In the genomic region with DNA sequence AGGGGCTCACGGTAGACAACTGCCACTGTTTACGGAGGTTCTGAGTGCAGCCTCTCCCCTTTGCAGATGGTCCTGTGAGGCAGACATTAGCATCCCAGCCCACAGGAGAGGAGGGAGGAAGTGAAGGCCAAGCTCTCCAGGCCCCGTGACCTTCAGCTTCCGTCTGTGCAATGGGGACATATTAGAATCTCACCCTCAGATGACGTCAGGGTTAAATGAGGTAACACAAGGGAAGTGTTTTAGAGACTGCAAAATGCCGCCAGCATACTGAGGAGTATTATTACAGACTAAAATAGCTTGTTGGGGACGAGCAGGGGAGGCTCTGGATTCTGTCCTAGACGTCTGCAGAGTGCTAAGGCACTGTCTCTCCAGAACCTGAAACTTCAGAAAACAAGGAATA, we compare ENCODE assay signal across 18 mouse cellular contexts.
A peak's percentile ranks its signal among the peaks of the same experiment; 100 is the strongest.
DNase-seq lines count a peak whose midpoint lies in the region; ATAC-seq lines count a peak whose summit lies in the region.
"Had no signal": no experiment of that assay in that cellular context is flagged by ENCODE, and none has a peak within 500 bp of the region (broad histone marks: within the 10 kb centered on the region; RNA-seq: fewer than 3 reads in every experiment).

No protein-coding gene starts in this region.

- no peak overlapping the region for H3K4me3 ChIP-seq in forebrain, embryonic 11.5 days (ENCODE audit: low read depth, low read length)
- H3K4me3 ChIP-seq in forebrain, embryonic 16.5 days (replicated peaks; ENCODE audit: low read length), result no peak overlapping the region
- no peak overlapping the region for H3K4me3 ChIP-seq in hindbrain, embryonic 10.5 days
- H3K4me3 ChIP-seq in hindbrain, embryonic 13.5 days, result no peak overlapping the region
- H3K4me3 ChIP-seq in midbrain, embryonic 11.5 days (ENCODE audit: low read depth, low read length), result no peak overlapping the region
- H3K4me3 ChIP-seq in midbrain, embryonic 16.5 days (ENCODE audit: low read depth, low read length), result no peak overlapping the region
- H3K4me3 ChIP-seq: heart, embryonic 15.5 days; limb, embryonic 12.5 days; liver, embryonic 13.5 days; midbrain, embryonic 12.5 days; neural tube, embryonic 13.5 days had no signal

- H3K4me2 ChIP-seq in forebrain, embryonic 11.5 days (ENCODE audit: low read depth, low read length, severe bottlenecking), result no peak overlapping the region
- H3K4me2 ChIP-seq in forebrain, embryonic 16.5 days (ENCODE audit: low read length), result no peak overlapping the region
- H3K4me2 ChIP-seq in hindbrain, embryonic 13.5 days, result no peak overlapping the region
- H3K4me2 ChIP-seq in midbrain, embryonic 11.5 days, result no peak overlapping the region
- no peak overlapping the region for H3K4me2 ChIP-seq in midbrain, embryonic 16.5 days (ENCODE audit: low read length)
- H3K4me2 ChIP-seq: heart, embryonic 15.5 days; limb, embryonic 12.5 days; liver, embryonic 13.5 days; lung, embryonic 14.5 days; neural tube, embryonic 13.5 days had no signal

- H3K9me3 ChIP-seq in forebrain, embryonic 11.5 days (ENCODE audit: control insufficient read depth, low read length), result no peaks in the 10 kb centered on the region
- H3K9me3 ChIP-seq in forebrain, embryonic 16.5 days (ENCODE audit: control insufficient read depth, low read length), result no peaks in the 10 kb centered on the region
- H3K9me3 ChIP-seq in hindbrain, embryonic 10.5 days, result no peaks in the 10 kb centered on the region
- no peaks in the 10 kb centered on the region for H3K9me3 ChIP-seq in hindbrain, embryonic 13.5 days
- no peaks in the 10 kb centered on the region for H3K9me3 ChIP-seq in midbrain, embryonic 11.5 days (ENCODE audit: control insufficient read depth, low read length)
- H3K9me3 ChIP-seq in midbrain, embryonic 16.5 days (replicated peaks; ENCODE audit: control insufficient read depth, low read length, poor library complexity, severe bottlenecking), result no peaks in the 10 kb centered on the region
- H3K9me3 ChIP-seq: heart, embryonic 15.5 days; limb, embryonic 12.5 days; liver, embryonic 13.5 days; midbrain, embryonic 12.5 days; neural tube, embryonic 13.5 days had no signal

- peaks cover 30% of the 10 kb centered on the region for H3K4me1 ChIP-seq in forebrain, embryonic 11.5 days (replicated peaks; ENCODE audit: control insufficient read depth, insufficient read depth, low read length)
- peaks cover 11% of the 10 kb centered on the region for H3K4me1 ChIP-seq in forebrain, embryonic 16.5 days (replicated peaks; ENCODE audit: control insufficient read depth, insufficient read depth, low read length)
- peaks cover 62% of the 10 kb centered on the region for H3K4me1 ChIP-seq in hindbrain, embryonic 10.5 days (replicated peaks)
- H3K4me1 ChIP-seq in hindbrain, embryonic 13.5 days (replicated peaks), result peaks cover 27% of the 10 kb centered on the region
- peaks cover 19% of the 10 kb centered on the region for H3K4me1 ChIP-seq in midbrain, embryonic 11.5 days (ENCODE audit: control insufficient read depth, insufficient read depth, low read length)
- peaks cover 10% of the 10 kb centered on the region for H3K4me1 ChIP-seq in midbrain, embryonic 16.5 days (ENCODE audit: control insufficient read depth, insufficient read depth, low read length)
- H3K4me1 ChIP-seq: heart, embryonic 15.5 days; liver, embryonic 13.5 days had no signal

- 58% methylated on average over 8 of the region's 8 CpGs for WGBS in forebrain, embryonic 11.5 days
- 46% methylated on average over 8 of the region's 8 CpGs for WGBS in forebrain, embryonic 16.5 days
- 63% methylated on average over 8 of the region's 8 CpGs for WGBS in hindbrain, embryonic 10.5 days
- 66% methylated on average over 8 of the region's 8 CpGs for WGBS in hindbrain, embryonic 13.5 days
- WGBS in midbrain, embryonic 11.5 days, result 64% methylated on average over 8 of the region's 8 CpGs
- WGBS in midbrain, embryonic 16.5 days, result 61% methylated on average over 8 of the region's 8 CpGs

- no peak overlapping the region for H3K9ac ChIP-seq in forebrain, embryonic 11.5 days (ENCODE audit: low read length)
- H3K9ac ChIP-seq in forebrain, embryonic 16.5 days (replicated peaks; ENCODE audit: low read depth, low read length), result no peak overlapping the region
- H3K9ac ChIP-seq in hindbrain, embryonic 13.5 days, result no peak overlapping the region
- H3K9ac ChIP-seq in midbrain, embryonic 11.5 days (ENCODE audit: low read length), result no peak overlapping the region
- no peak overlapping the region for H3K9ac ChIP-seq in midbrain, embryonic 16.5 days (ENCODE audit: low read depth, low read length)
- H3K9ac ChIP-seq: heart, embryonic 15.5 days; limb, embryonic 12.5 days; liver, embryonic 13.5 days; lung, embryonic 14.5 days; midbrain, embryonic 12.5 days; neural tube, embryonic 13.5 days had no signal

- H3K27me3 ChIP-seq in forebrain, embryonic 11.5 days (ENCODE audit: control insufficient read depth, insufficient read depth, low read length), result no peaks in the 10 kb centered on the region
- H3K27me3 ChIP-seq in forebrain, embryonic 16.5 days (replicated peaks; ENCODE audit: control insufficient read depth, insufficient read depth, low read length), result no peaks in the 10 kb centered on the region
- peaks cover 3% of the 10 kb centered on the region; the same call in 1 of the 2 replicates for H3K27me3 ChIP-seq in hindbrain, embryonic 10.5 days (ENCODE audit: insufficient read depth, poor library complexity, severe bottlenecking)
- H3K27me3 ChIP-seq in hindbrain, embryonic 13.5 days, result no peaks in the 10 kb centered on the region
- peaks cover 4% of the 10 kb centered on the region; the same call in 1 of the 2 replicates for H3K27me3 ChIP-seq in midbrain, embryonic 11.5 days (ENCODE audit: control insufficient read depth, insufficient read depth, low read length)
- peaks cover 2% of the 10 kb centered on the region; the same call in 1 of the 2 replicates for H3K27me3 ChIP-seq in midbrain, embryonic 16.5 days (ENCODE audit: control insufficient read depth, insufficient read depth, low read depth, low read length)
- H3K27me3 ChIP-seq: limb, embryonic 12.5 days; liver, embryonic 13.5 days; neural tube, embryonic 13.5 days had no signal

- DNase-seq in forebrain, embryonic 11.5 days (ENCODE audit: low spot score), result no peak
- no peak for DNase-seq in hindbrain, embryonic 10.5 days (ENCODE audit: low spot score)
- DNase-seq in midbrain, embryonic 11.5 days (ENCODE audit: low spot score, missing footprints), result peak; percentile 83
- DNase-seq in lung, postnatal 14 days, result no peak
- no peak for DNase-seq in MN1 (ENCODE audit: low spot score)
- DNase-seq: heart, postnatal 4 days; kidney, adult 18-20 months; liver, embryonic 13.5 days; thymus, postnatal 4 days had no signal

- no peaks in the 10 kb centered on the region for H3K36me3 ChIP-seq in forebrain, embryonic 11.5 days (ENCODE audit: control insufficient read depth, insufficient read depth, low read length)
- no peaks in the 10 kb centered on the region for H3K36me3 ChIP-seq in forebrain, embryonic 16.5 days (ENCODE audit: control insufficient read depth, insufficient read depth)
- H3K36me3 ChIP-seq in hindbrain, embryonic 10.5 days, result no peaks in the 10 kb centered on the region
- no peaks in the 10 kb centered on the region for H3K36me3 ChIP-seq in hindbrain, embryonic 13.5 days
- no peaks in the 10 kb centered on the region for H3K36me3 ChIP-seq in midbrain, embryonic 11.5 days (ENCODE audit: control insufficient read depth, insufficient read depth, low read length)
- H3K36me3 ChIP-seq in midbrain, embryonic 16.5 days (ENCODE audit: control insufficient read depth, insufficient read depth, low read length), result no peaks in the 10 kb centered on the region
- H3K36me3 ChIP-seq: heart, embryonic 15.5 days; limb, embryonic 12.5 days; liver, embryonic 13.5 days; midbrain, embryonic 12.5 days; neural tube, embryonic 13.5 days had no signal

- peak overlapping the region; percentile 42; the same call in 1 of the 2 replicates for H3K27ac ChIP-seq in forebrain, embryonic 11.5 days (ENCODE audit: low read depth, low read length)
- H3K27ac ChIP-seq in forebrain, embryonic 16.5 days (ENCODE audit: low read length), result no peak overlapping the region
- H3K27ac ChIP-seq in hindbrain, embryonic 10.5 days, result peak overlapping the region; percentile 60
- no peak overlapping the region for H3K27ac ChIP-seq in hindbrain, embryonic 13.5 days
- H3K27ac ChIP-seq in midbrain, embryonic 11.5 days (ENCODE audit: low read depth, low read length), result no peak overlapping the region
- no peak overlapping the region for H3K27ac ChIP-seq in midbrain, embryonic 16.5 days (ENCODE audit: low read length)
- H3K27ac ChIP-seq: heart, embryonic 15.5 days; kidney, postnatal 0 days; limb, embryonic 12.5 days; liver, embryonic 13.5 days; midbrain, embryonic 12.5 days; neural tube, embryonic 13.5 days had no signal

- ATAC-seq in forebrain, embryonic 11.5 days (replicated peaks; ENCODE audit: low FRiP score), result no peak
- ATAC-seq in forebrain, embryonic 16.5 days, result no peak
- no peak for ATAC-seq in hindbrain, embryonic 13.5 days (ENCODE audit: low FRiP score)
- no peak for ATAC-seq in midbrain, embryonic 11.5 days (ENCODE audit: low FRiP score)
- ATAC-seq in midbrain, embryonic 16.5 days, result no peak

Comparison
In these comparisons a context has a peak if more than half of its experiments do, and no peak if none do; other contexts are left out.
1. H3K27ac ChIP-seq: peak in forebrain, embryonic 11.5 days (single experiment) and hindbrain, embryonic 10.5 days (single experiment); none in forebrain, embryonic 16.5 days (single experiment), hindbrain, embryonic 13.5 days (single experiment), midbrain, embryonic 11.5 days (single experiment) and midbrain, embryonic 16.5 days (single experiment).